Mouse (Mus musculus): Measurements from ENCODE around the gene Gm29735. TPM values are rescaled to one million over a fixed set of nuclear protein-coding genes. Genes with fewer than 3 reads are reported as not detected.
"Not testable (repeated sequence)": the region's sequence is repeated elsewhere in the genome, so short reads cannot be mapped to it uniquely, and the experiment has no call there.

Gene Gm29735
- polyA plus RNA-seq (2015; fragmentation: Nextera tagmentation; extraction: Ambion mirVana) = not detected in 2 replicates

- H3K4me1 ChIP-seq (ENCODE audit: control insufficient read depth, insufficient read depth, low read length); ATAC-seq; H3K4me2 ChIP-seq (ENCODE audit: low read depth, low read length); H3K27me3 ChIP-seq (replicated peaks; ENCODE audit: control insufficient read depth, insufficient read depth, low read length); H3K4me3 ChIP-seq (ENCODE audit: low read length); H3K9me3 ChIP-seq (ENCODE audit: control insufficient read depth, low read length); H3K9ac ChIP-seq (ENCODE audit: low read depth, low read length); H3K36me3 ChIP-seq (ENCODE audit: control insufficient read depth, insufficient read depth, low read length); H3K27ac ChIP-seq (ENCODE audit: low read length): not testable (repeated sequence)
- WGBS = 37% methylated on average over 2 of the region's 2 CpGs
Observed at GRCm38 (mm10) chr7:142157013-142157412, at the start of gene Gm29735. Gene Gm29735 (minus strand): TSS chr7:142157113.

DNA sequence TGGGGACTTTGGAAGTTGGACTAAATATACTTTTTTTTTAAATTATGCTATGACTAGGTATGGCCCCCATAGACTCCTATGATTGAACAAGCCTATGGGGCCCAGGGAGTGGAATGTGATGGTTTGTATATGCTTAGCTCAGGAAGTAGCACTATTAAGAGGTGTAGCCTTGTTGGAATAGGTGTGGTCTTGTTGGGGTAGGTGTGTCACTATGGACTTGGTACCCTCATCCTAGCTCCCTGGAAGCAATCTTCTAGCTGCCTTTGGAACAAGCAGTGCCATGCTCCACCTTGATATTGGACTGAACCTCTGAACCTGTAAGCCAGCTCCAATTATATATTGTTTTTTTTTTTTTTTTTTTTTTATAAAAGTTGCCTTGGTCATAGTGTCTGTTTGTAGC, 48.6 kb upstream of the Gm29735 start:
- Histone ChIP-seq H3K36me3 (ENCODE audit: control insufficient read depth, insufficient read depth, low read length) (no peaks in the 10 kb centered on the region), H3K4me2 (ENCODE audit: low read depth, low read length) (no peak overlapping the region), H3K27me3 (replicated peaks; ENCODE audit: control insufficient read depth, insufficient read depth, low read length) (peaks cover 2% of the 10 kb centered on the region; the same call in 1 of the 2 replicates), H3K4me3 (ENCODE audit: low read length) (no peak overlapping the region), H3K9ac (ENCODE audit: low read depth, low read length) (no peak overlapping the region), H3K9me3 (ENCODE audit: control insufficient read depth, low read length) (no peaks in the 10 kb centered on the region; the same call in 1 of the 2 replicates), H3K4me1 (ENCODE audit: control insufficient read depth, insufficient read depth, low read length) (no peaks in the 10 kb centered on the region), H3K27ac (ENCODE audit: low read length) (no peak overlapping the region)
- ATAC-seq = peak; percentile 90

GRCm38 (mm10) chr7:142201064-142201463, 44.2 kb upstream of the Gm29735 start, which contains the start of gene Krtap5-3:
Gene Krtap5-3 (plus strand): TSS chr7:142201364.
- Histone ChIP-seq H3K9me3 (ENCODE audit: control insufficient read depth, low read length) (no peaks in the 10 kb centered on the region), H3K4me2 (ENCODE audit: low read depth, low read length) (no peak within 1 kb of the TSS), H3K9ac (ENCODE audit: low read depth, low read length) (no peak within 1 kb of the TSS), H3K4me1 (ENCODE audit: control insufficient read depth, insufficient read depth, low read length) (no peaks in the 10 kb centered on the region), H3K36me3 (ENCODE audit: control insufficient read depth, insufficient read depth, low read length) (no peaks in the 10 kb centered on the region), H3K4me3 (ENCODE audit: low read length) (no peak within 1 kb of the TSS), H3K27me3 (replicated peaks; ENCODE audit: control insufficient read depth, insufficient read depth, low read length) (peaks cover 2% of the 10 kb centered on the region; the same call in 1 of the 2 replicates), H3K27ac (ENCODE audit: low read length) (no peak within 1 kb of the TSS)
- WGBS = 65% methylated on average over 1 of the region's 1 CpGs
- no peak for ATAC-seq

DNA sequence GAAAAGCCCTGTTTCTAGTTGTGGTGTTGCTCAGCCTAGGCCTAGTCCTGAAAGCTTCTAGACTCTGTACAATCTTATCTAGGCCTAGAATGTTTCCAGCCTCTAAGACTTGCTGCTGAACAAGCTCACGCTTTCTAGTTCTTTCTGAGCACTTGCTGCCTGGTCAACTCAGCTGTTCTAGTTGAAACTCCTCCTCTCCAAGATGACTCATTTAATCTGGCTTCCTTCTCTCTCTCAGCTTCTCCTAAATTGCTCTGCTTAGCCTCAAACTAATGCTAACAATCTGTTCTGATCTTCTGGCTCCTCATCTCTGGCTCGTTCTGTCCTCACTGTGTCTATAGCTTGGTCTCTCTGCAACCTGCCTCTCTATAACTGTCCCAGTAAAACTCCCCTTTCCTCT, 41.8 kb upstream of the Gm29735 start:
- no peak overlapping the region for H3K27ac ChIP-seq (ENCODE audit: low read length)
- no peaks in the 10 kb centered on the region for H3K36me3 ChIP-seq (ENCODE audit: control insufficient read depth, insufficient read depth, low read length)
- no peak for ATAC-seq
- H3K4me3 ChIP-seq (ENCODE audit: low read length) = no peak overlapping the region
- 78% methylated on average over 2 of the region's 2 CpGs for WGBS
- H3K27me3 ChIP-seq (replicated peaks; ENCODE audit: control insufficient read depth, insufficient read depth, low read length) = peaks cover 2% of the 10 kb centered on the region; the same call in 1 of the 2 replicates
- H3K9ac ChIP-seq (ENCODE audit: low read depth, low read length) = no peak overlapping the region
- no peaks in the 10 kb centered on the region; the same call in 1 of the 2 replicates for H3K9me3 ChIP-seq (ENCODE audit: control insufficient read depth, low read length)
- no peak overlapping the region for H3K4me2 ChIP-seq (ENCODE audit: low read depth, low read length)
- H3K4me1 ChIP-seq (ENCODE audit: control insufficient read depth, insufficient read depth, low read length) = no peaks in the 10 kb centered on the region

- no peak within 1 kb of the TSS for H3K27ac ChIP-seq (ENCODE audit: low read length)
- no peaks in the 10 kb centered on the region for H3K36me3 ChIP-seq (ENCODE audit: control insufficient read depth, insufficient read depth, low read length)
- no peak within 1 kb of the TSS for H3K9ac ChIP-seq (ENCODE audit: low read depth, low read length)
- no peak within 1 kb of the TSS for H3K4me3 ChIP-seq (ENCODE audit: low read length)
- no peak within 1 kb of the TSS for H3K4me2 ChIP-seq (ENCODE audit: low read depth, low read length)
- no peak for ATAC-seq
- H3K27me3 ChIP-seq (replicated peaks; ENCODE audit: control insufficient read depth, insufficient read depth, low read length) = no peaks in the 10 kb centered on the region
- no peaks in the 10 kb centered on the region for H3K4me1 ChIP-seq (ENCODE audit: control insufficient read depth, insufficient read depth, low read length)
- no peaks in the 10 kb centered on the region; the same call in 1 of the 2 replicates for H3K9me3 ChIP-seq (ENCODE audit: control insufficient read depth, low read length)
- 39% methylated on average over 2 of the region's 2 CpGs for WGBS
Observed at GRCm38 (mm10) chr7:142190289-142190688, 33.4 kb upstream of the Gm29735 start, which contains the start of gene Gm10153. Gene Gm10153 (minus strand): TSS chr7:142190389.

DNA sequence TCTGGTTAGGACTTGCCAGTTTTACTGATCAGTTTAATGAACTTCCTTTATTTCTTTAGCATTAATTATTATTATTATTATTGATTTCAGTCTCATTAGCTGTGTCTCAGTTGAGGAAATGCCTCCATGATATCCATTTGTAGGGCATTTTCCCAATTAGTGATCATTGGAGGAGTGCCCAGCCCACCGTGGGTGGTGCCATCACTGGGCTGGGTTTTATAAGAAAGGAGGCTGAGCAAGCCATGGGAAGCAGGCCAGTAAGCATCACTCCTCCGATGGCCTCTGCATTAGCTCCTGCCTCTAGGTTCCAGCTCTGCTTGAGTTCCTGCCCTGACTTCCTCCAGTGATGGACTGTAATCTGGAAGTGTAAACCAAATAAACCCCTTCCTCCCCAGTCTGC, 31.2 kb upstream of the Gm29735 start:
- WGBS = 70% methylated on average over 2 of the region's 2 CpGs
- Histone ChIP-seq H3K27ac (ENCODE audit: low read length) (no peak overlapping the region), H3K4me1 (ENCODE audit: control insufficient read depth, insufficient read depth, low read length) (no peaks in the 10 kb centered on the region), H3K4me3 (ENCODE audit: low read length) (no peak overlapping the region), H3K27me3 (replicated peaks; ENCODE audit: control insufficient read depth, insufficient read depth, low read length) (no peaks in the 10 kb centered on the region), H3K4me2 (ENCODE audit: low read depth, low read length) (no peak overlapping the region), H3K36me3 (ENCODE audit: control insufficient read depth, insufficient read depth, low read length) (no peaks in the 10 kb centered on the region), H3K9me3 (ENCODE audit: control insufficient read depth, low read length) (no peaks in the 10 kb centered on the region), H3K9ac (ENCODE audit: low read depth, low read length) (no peak overlapping the region)
- no peak for ATAC-seq

GRCm38 (mm10) chr7:142181021-142181420, 24.1 kb upstream of the Gm29735 start:
- H3K4me2 ChIP-seq (ENCODE audit: low read depth, low read length) = no peak overlapping the region
- no peak for ATAC-seq
- H3K9me3 ChIP-seq (ENCODE audit: control insufficient read depth, low read length) = no peaks in the 10 kb centered on the region
- no peak overlapping the region for H3K27ac ChIP-seq (ENCODE audit: low read length)
- 60% methylated on average over 1 of the region's 1 CpGs for WGBS
- no peaks in the 10 kb centered on the region for H3K27me3 ChIP-seq (replicated peaks; ENCODE audit: control insufficient read depth, insufficient read depth, low read length)
- no peak overlapping the region for H3K4me3 ChIP-seq (ENCODE audit: low read length)
- H3K36me3 ChIP-seq (ENCODE audit: control insufficient read depth, insufficient read depth, low read length) = no peaks in the 10 kb centered on the region
- no peaks in the 10 kb centered on the region for H3K4me1 ChIP-seq (ENCODE audit: control insufficient read depth, insufficient read depth, low read length)
- H3K9ac ChIP-seq (ENCODE audit: low read depth, low read length) = no peak overlapping the region

DNA sequence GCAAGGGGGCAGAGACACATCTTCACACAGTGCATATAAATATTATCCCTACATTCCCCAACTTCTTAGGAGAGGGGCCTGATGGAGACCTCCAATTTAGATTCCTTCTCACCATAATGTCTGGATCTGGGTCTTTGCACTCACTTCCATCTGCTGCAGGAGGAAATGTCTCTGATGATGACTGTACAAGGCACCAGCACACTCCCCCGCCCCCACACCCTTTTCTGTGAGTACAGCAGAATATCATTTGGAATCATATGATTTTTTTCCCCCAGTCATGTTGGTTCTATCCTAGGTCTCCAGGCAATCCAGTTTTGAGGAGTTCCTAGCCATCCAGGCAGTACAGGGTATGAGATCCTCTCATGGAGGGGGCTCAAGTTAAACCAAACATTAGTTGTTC, 21.8 kb upstream of the Gm29735 start:
- H3K4me1 ChIP-seq (ENCODE audit: control insufficient read depth, insufficient read depth, low read length) = no peaks in the 10 kb centered on the region
- H3K27me3 ChIP-seq (replicated peaks; ENCODE audit: control insufficient read depth, insufficient read depth, low read length) = no peaks in the 10 kb centered on the region
- H3K4me3 ChIP-seq (ENCODE audit: low read length) = no peak overlapping the region
- no peak overlapping the region for H3K4me2 ChIP-seq (ENCODE audit: low read depth, low read length)
- no peaks in the 10 kb centered on the region for H3K36me3 ChIP-seq (ENCODE audit: control insufficient read depth, insufficient read depth, low read length)
- no peaks in the 10 kb centered on the region for H3K9me3 ChIP-seq (ENCODE audit: control insufficient read depth, low read length)
- ATAC-seq = no peak
- WGBS = 76% methylated on average over 1 of the region's 1 CpGs
- H3K27ac ChIP-seq (ENCODE audit: low read length) = no peak overlapping the region
- no peak overlapping the region for H3K9ac ChIP-seq (ENCODE audit: low read depth, low read length)

DNA sequence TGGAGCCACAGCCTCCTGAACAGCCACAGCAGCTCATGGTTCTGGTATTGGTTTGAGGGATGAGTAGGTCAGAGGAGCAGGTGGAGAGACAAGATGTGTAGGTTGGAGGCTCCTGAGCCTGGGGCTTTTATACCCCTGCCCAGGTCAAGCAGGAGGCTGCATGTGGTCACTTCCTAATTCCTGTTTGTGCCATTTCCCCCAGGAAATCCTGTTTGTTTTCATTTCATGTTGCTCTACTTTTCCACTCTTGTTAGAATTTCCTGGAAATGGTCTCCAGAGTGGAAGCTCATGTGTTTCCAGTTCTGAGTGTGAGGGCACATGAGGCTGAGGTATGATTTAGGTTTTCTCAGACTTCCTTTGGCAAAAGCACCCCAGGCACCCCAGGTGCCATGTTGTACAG, 19.0 kb upstream of the Gm29735 start, which contains the start of gene Krtap5-2:
Gene Krtap5-2 (minus strand): TSS at position 101 of the 400 bp plus-strand sequence.
- H3K9ac ChIP-seq (ENCODE audit: low read depth, low read length); H3K9me3 ChIP-seq (ENCODE audit: control insufficient read depth, low read length); ATAC-seq; H3K4me2 ChIP-seq (ENCODE audit: low read depth, low read length); H3K4me1 ChIP-seq (ENCODE audit: control insufficient read depth, insufficient read depth, low read length); H3K27me3 ChIP-seq (replicated peaks; ENCODE audit: control insufficient read depth, insufficient read depth, low read length); H3K4me3 ChIP-seq (ENCODE audit: low read length); H3K36me3 ChIP-seq (ENCODE audit: control insufficient read depth, insufficient read depth, low read length); H3K27ac ChIP-seq (ENCODE audit: low read length): not testable (repeated sequence)

DNA sequence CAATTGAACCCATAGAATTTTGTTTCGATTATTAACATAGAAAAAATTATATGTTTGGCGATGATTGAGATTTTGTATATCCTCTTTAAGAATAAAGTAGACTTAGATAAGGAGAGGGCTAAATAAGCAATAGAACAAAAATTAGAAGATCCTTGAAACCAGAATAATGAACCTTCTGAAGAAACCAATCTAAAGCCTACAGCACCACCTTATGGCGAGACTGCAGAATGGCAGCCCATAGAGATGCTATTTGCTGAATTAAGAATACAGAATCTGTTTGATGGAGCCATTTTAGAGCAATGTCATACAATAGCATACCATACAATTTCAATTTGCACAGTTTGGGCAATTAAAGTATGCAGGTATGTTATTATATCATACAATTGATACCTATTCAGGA, 12.9 kb upstream of the Gm29735 start:
- no peaks in the 10 kb centered on the region for H3K27me3 ChIP-seq (replicated peaks; ENCODE audit: control insufficient read depth, insufficient read depth, low read length)
- H3K9me3 ChIP-seq (ENCODE audit: control insufficient read depth, low read length) = no peaks in the 10 kb centered on the region
- H3K4me2 ChIP-seq (ENCODE audit: low read depth, low read length) = no peak overlapping the region
- no peak overlapping the region for H3K9ac ChIP-seq (ENCODE audit: low read depth, low read length)
- WGBS = 50% methylated on average over 3 of the region's 3 CpGs
- no peak overlapping the region for H3K4me3 ChIP-seq (ENCODE audit: low read length)
- no peak overlapping the region for H3K27ac ChIP-seq (ENCODE audit: low read length)
- H3K36me3 ChIP-seq (ENCODE audit: control insufficient read depth, insufficient read depth, low read length) = no peaks in the 10 kb centered on the region
- H3K4me1 ChIP-seq (ENCODE audit: control insufficient read depth, insufficient read depth, low read length) = no peaks in the 10 kb centered on the region
- ATAC-seq = no peak
